Mouse (Mus musculus) adipocyte (in vitro differentiated cells): ENCODE results near the gene Gch1.

ENCODE experiments used
- DNase-seq: peaks from one replicate; pipeline ENCODE4 v3.0.0-alpha.2; 2016; ENCODE audit warnings: low spot score

Gene Gch1

DNA sequence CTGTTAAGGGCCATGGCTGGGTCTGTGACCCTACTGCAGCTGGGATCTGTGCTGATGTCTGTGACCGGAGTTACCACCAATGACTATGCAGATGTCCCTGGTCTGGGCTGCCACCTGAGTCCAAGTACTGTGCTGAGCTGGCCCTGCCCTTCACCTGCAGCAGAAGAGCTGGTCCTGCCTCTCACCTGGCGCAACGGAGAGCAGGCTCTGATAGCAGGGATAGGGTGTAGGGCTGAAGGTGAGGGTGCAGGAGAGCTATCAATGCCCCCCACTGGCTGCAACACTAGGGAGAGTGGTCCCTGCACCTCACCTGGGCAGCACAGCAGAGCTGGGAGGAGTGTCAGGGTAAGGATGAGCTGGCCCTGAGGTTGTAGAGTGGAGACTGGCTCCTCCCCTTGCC, 17.4 kb upstream of the Gch1 start:
- no peak for DNase-seq

- DNase-seq, result no peak
Observed at GRCm38 (mm10) chr14:47205270-47205972, 16.2 kb upstream of the Gch1 start.

DNA sequence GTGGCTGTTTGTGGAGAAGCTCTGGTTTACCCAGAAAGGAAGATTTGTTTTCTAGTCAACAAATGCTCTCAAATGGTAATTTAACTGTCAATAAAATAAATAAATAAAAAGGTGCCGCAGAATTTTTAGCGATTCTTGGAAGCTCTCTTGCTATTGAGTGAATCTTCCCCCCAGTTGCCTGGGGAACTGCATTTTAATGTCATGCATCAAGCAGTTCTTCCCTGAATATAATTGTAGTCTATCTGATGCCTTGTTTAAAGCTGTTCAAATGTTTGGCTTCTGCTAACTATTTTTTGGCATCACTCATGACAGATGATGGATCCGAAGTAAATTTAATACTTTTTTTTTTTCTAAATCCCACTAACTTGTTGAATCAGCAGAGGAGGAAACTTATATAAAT, 8.1 kb upstream of the Gch1 start:
- DNase-seq, result no peak

DNA sequence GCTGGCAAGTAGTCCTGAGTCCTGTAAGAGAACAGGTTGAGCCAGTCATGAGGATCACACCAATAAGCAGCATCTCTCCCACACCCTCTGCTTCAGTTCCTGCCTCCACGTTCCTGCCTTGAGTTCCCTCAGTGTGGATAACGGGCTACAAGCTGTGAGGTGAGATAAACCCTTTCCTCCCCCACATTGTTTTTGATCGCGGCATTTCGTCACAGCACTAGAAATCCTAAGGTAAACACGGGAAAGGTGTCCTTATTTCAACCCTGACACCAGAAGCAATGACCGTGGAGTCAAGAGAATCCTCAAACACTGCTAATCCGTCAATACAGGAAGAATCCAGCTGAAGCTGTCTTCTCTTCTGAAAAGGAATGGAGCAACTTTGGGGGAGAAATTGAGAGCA, 7.5 kb upstream of the Gch1 start:
- no peak for DNase-seq

DNA sequence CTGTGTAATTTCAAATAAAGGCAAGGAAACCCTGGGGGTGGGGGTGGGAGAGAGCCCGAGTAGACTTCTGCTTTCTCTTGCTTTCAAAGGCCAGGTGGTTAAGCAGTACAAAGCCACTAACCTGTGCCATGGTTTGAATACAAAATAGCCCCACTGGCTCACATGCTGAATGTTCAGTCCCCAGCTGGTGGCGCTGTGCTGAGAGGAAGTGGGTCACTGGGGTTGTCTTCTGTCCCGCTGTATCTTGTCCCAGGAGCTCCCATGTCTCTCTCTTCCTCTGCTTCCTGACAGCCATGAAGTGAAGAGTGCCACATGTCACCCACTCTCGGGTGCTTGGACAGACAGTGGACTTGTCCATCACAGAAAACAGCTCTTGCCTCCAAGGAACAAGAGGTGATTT, 4.9 kb upstream of the Gch1 start:
- DNase-seq, result no peak

DNA sequence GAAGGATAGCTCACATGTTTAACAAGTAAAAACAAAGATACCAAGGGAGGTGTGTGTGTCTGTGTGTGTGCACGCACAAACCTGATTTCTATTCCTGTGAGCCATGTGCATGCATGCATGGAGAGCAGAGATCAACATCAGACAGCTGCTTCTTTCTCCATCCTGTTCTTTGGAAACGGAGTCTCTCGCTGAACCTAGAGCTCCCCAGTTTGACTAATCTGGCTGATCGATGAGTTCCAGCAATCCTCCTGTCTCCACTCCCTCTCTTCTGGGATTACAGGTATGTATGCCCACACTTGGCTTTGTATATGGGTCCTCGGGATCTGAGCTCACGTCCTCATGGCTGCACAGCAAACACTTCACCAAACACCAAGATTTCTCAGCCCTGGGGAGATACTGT, 4.3 kb upstream of the Gch1 start:
- DNase-seq, result no peak

DNA sequence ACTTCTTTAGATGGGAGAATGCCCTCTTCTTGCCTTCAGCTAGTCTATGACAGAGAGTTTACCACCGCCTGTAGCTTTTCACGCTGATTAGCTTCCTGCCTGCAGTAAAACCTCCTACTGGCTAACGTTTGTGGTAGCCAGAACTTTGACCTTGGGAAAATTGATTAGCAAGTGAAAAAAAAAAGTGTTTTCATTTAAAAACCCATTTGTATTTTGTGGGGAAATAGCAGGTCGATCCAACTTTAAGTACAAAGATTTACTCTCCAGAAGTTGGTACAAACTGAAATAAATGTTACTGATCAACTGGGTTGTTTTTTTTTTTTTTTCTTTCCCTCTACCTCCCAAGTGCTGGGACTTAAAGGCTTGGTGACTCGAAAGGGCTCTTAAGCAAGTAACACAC, 2.6 kb upstream of the Gch1 start:
- DNase-seq, result no peak

- no peak for DNase-seq
Observed at GRCm38 (mm10) chr14:47190626-47191025, 1.4 kb upstream of the Gch1 start.

DNA sequence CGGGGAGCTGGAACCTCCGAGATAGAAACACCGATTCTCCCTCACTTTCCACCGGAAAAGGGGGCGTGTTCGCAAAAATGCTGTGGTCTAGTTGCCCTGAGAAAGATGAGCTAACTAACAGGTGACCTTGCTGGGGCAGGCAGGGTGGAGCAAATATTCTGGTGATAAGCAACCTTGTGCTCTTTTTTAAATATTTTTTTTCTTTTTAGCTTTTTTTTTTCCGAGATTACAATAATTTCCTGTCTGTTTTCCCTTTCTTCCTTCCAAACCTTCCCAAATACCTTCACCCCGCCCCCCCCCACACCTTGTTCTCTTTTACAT, 382 bp upstream of the Gch1 start:
- no peak for DNase-seq

GRCm38 (mm10) chr14:47188475-47188847, 752 bp downstream of the Gch1 start:
- no peak for DNase-seq

DNA sequence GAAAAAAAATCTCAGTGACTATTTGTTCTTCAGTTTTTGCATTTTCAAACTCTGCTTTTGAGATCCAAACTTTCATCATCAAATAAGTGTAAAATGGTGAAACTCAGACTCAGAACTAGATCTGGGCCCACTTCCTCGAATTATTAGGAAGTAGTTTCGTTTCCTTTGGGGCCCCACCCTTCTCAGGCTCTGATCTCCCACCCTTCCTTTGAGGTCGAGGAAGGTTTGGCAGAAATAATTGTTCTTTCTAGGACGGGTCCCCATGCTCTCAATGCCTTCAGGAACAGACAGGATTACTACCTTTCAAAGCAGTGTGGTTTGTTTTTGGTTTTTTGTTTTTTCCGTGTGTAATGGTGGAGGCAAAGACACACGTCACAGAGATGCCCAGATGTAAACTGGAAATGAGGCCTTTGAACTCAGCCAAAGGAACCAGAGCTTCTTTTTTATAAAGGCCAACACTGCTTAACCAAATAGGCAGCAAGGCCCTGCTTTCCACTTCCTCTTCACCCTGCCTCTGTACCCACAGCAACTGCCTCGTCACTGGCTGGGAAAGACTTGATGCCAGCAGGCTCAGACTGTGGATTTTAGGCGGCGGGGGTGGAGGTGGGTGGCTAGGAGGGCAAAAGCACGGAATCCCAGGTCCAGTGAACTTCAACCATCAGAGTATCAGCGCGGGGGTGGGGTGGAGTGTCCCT, 1.4 kb downstream of the Gch1 start:
- no peak for DNase-seq

- DNase-seq, result no peak
Observed at GRCm38 (mm10) chr14:47187261-47187660, 2.0 kb downstream of the Gch1 start.

DNA sequence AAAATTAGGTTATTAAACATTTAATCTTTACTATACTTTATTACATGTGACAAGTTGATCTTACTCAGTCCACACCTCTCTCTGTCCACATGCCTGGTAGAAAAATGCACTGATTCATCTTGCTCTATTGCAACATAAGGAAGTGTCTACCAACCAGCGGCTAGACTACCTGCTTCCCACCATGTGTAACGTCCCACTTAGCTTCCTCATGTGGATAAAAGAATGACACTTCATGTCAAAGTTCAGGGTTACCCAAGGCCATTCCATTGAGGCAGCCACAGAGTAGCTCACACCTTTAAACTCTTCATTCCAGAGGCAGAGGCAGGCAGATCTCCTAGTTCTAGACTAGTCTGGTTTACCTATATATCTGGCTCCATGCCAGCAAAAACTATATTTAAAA, 2.7 kb downstream of the Gch1 start:
- no peak for DNase-seq

- DNase-seq, result peak; percentile 24
Observed at GRCm38 (mm10) chr14:47181497-47182290, 7.5 kb downstream of the Gch1 start.

- DNase-seq, result no peak
Observed at GRCm38 (mm10) chr14:47178851-47179250, 10.4 kb downstream of the Gch1 start.

DNA sequence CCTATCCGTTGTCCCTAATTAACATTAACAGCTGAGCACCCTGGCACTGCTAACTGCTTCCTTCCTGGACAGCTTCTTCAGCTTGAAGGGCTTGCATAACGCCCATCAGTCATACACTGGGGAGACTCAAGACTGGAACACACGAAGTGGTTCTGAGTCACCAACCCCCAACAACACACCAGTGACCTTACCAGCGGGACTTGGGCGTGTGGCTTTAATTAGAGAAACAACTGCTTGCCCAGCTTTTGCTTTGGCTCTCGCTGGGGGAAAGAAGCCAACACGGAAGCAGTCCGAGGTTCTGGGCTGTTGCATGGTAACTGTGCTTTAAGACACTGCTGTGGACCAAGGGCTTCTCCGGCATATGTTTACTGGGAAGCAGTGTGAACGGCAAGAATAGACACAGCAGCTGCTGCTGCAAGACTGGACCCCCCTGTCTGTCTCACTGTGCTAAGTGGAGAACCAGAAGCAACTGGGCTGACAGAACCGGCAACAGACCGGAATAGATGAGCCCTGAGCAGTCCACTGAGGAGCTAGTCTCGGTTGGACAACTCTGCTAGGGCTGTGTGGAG, 11.3 kb downstream of the Gch1 start:
- DNase-seq, result peak; percentile 84

DNA sequence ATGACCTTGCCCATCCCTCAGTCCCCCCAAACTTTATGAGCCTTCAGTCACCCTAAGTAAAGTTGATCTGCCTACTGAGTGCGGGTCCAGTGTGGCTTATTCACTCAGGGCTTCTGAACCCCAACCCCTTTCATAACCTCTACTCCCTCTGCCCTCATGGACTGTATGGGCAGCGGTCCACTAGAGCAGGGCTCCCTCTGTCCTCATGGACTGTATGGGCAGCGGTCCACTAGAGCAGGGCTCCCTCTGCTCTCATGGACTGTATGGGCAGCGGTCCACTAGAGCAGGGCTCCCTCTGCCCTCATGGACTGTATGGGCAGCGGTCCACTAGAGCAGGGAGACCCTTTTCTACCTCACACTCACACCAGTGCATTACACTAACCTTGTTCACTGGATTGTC, 13.0 kb downstream of the Gch1 start:
- no peak for DNase-seq

DNA sequence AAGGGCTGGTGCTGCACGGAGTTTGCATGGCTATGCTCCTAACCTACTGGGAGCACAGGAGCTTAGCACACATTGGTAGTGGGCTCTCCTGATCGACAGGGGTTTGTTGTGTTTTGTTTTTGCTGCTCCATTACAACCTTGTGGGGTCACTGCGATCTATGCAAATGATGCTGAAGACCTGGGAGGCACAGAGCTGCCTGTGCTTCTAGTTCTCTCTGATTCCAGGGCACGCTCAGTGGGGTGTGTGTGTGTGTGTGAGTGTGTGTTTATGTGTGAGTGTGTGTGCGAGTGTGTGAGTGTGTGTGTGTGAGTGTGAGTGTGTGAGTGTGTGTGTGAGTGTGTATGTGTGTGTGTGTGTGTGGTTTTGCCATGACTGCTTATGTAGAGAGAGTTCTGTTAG, 14.1 kb downstream of the Gch1 start:
- no peak for DNase-seq

GRCm38 (mm10) chr14:47172073-47172472, 17.1 kb downstream of the Gch1 start:
- no peak for DNase-seq

GRCm38 (mm10) chr14:47170499-47171109, 18.6 kb downstream of the Gch1 start:
- DNase-seq, result no peak

DNA sequence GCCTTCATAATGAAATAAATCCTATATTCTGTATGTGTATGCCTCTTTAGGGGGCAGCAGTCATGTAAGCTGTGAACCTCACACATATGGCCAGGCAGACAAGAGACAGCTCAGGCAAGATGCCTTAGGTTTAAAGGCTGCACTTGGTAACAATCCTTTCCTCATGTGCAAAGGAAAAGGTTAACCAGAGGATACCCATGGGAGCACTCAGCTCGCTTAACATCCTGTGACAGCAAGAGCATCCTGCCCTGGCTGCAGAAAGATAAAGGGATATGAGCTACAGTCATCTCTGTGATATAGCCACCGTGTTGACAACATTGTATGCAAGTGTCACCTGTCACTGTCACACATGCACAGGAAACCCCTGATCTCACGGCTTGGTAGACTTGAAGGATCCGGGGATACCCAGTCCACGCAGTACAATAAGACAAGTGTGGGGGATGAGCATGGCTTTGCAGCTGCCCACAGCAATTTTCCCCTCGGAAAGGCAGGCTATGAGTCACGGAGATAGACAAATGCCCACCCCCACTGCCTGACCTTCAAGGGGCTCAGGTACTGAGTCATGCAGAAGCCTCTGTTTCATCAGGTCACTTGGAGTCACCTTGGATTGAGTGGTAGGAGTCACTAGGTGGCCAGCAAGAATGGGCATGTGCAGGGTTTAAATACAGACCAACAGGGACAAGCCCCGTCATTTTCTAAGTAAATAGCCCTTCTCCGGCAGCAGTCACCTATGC, 19.4 kb downstream of the Gch1 start:
- DNase-seq, result no peak

DNA sequence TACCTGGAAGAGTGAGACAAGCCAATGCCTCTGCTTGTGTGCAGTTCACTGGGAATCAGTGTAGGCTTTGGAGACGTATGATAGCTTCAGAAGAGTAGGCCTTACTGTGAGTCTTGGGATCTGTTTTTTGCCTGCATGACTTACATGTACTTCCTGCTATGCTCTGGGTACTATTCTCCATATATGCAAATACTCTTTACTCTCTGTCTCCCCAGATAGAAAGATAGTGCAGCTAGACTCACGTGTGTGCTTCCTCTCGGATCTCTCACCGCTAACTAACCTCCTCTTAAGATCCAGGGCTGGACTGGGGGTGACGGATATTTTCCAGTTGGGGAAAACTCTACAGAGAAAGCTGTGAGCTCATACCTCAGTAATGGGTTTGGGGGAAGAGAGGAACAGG, 23.5 kb downstream of the Gch1 start:
- no peak for DNase-seq
